Mouse (Mus musculus) forebrain, embryonic 10.5 days (tissue): ENCODE results near the gene Wdr90. TPM values are rescaled to one million over a fixed set of nuclear protein-coding genes. Genes with fewer than 3 reads are reported as not detected.
"Not testable (repeated sequence)": the region's sequence is repeated elsewhere in the genome, so short reads cannot be mapped to it uniquely, and the experiment has no call there.

Experiments
- DNase-seq: peaks from one replicate; pipeline ENCODE4 v3.0.0-alpha.2; 2017; ENCODE audit warnings: low spot score; ENCODE audit errors: extremely low spot score
- H3K27ac ChIP-seq: fragments of 300-500 bp; sonication (generic); 2 replicates; pipeline ENCODE4 v1.5.1; 2016; ENCODE audit warnings: mild to moderate bottlenecking
- H3K27me3 ChIP-seq: fragments of 300-500 bp; sonication (generic); 2 replicates; pipeline ENCODE4 v1.6.1; 2016; ENCODE audit warnings: mild to moderate bottlenecking; ENCODE audit not compliant: poor library complexity, severe bottlenecking
- H3K36me3 ChIP-seq: fragments of 300-500 bp; sonication (generic); replicated peaks from 2 replicates; pipeline ENCODE4 v1.6.1; 2016; ENCODE audit warnings: mild to moderate bottlenecking, moderate library complexity
- H3K4me1 ChIP-seq: fragments of 300-500 bp; sonication (generic); 2 replicates; pipeline ENCODE4 v1.6.1; 2016
- H3K4me3 ChIP-seq: fragments of 300-500 bp; sonication (generic); 2 replicates; pipeline ENCODE4 v1.5.1; 2016; ENCODE audit warnings: mild to moderate bottlenecking, moderate library complexity
- H3K9me3 ChIP-seq: fragments of 300-500 bp; sonication (generic); 2 replicates; pipeline ENCODE4 v1.6.1; 2016; ENCODE audit warnings: mild to moderate bottlenecking, moderate library complexity
- WGBS: fragments of 180-500 bp; shearing (Covaris S2); methylation state at CpG from one replicate; pipeline ENCODE4 v1.1.7; 2016; 5-methylcytosine and 5-hydroxymethylcytosine counted together
- polyA plus RNA-seq: library from polyadenylated mRNA; unstranded; fragments of >200 nt; fragmentation: Nextera tagmentation; extraction: Ambion mirVana; gene quantifications from 2 replicates; pipeline ENCODE4 v1.2.1, GENCODE M21; 2016

The Wdr90 gene
- polyA plus RNA-seq, 1 experiment from 2014 or later: 63.3 TPM

DNA sequence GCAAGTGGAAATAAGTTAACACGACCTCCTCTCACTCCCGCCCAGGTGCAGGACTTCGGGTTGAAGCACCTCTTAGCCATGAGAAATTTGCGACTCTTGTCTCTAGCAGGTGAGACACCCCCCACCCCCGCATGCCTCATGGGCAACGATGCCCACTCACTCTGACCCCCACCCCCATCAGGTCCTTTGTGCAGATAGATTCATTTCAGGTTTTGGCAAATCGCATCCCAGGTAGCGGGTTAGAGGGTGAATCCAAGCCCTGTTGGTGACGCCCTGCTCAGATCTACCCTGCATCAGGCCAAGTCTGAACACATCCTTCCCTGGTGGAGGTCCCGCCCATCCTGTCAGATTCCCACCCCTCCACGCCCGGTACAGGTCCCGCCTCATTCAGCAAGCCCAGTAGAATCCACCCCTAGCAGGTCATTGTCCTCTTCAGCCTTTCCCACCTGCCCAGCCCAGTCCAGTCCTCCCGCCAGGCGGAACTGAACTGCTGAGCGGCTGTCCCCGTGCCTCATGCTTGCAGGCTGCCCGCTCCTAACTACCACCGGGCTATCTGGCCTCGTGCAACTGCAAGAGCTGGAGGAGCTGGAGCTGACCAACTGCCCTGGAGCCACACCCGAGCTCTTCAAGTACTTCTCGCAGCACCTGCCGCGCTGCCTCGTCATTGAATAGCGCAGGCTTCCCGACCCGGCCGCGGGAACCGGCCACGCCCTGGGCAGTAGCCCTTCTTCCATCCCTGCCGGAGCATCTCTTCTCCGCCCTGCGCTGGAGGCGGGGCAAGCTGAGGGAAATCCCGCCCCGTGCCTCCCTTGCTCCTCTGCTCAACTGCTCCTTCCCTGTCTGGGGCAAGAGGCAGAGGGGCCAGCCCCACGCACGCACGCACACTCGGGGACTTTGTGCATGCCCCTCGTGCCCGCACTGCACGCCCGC, 42.2 kb downstream of the Wdr90 start:
- Histone ChIP-seq H3K4me1 (peaks cover 25% of the 10 kb centered on the region), H3K9me3 (no peaks in the 10 kb centered on the region), H3K36me3 (peaks cover 6% of the 10 kb centered on the region; the same call in 1 of the 2 replicates), H3K27ac (peak overlapping the region; percentile 61), H3K27me3 (peaks cover 56% of the 10 kb centered on the region), H3K4me3 (peak overlapping the region; percentile 48)
- no peak for DNase-seq
- WGBS: 7% methylated on average over 46 of the region's 46 CpGs

DNA sequence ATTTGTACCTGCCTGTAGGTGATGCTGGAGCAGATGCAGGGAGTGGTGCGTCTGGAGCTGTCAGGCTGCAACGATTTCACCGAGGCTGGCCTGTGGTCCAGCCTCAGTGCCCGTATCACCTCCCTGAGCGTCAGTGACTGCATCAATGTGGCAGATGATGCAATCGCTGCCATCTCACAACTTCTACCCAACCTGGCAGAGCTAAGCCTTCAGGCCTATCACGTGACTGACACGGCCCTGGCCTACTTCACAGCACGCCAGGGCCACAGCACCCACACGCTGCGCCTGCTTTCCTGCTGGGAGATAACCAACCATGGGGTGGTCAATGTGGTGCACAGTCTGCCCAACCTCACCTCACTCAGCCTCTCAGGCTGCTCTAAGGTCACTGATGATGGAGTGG, 43.6 kb downstream of the Wdr90 start:
- Histone ChIP-seq H3K36me3 (peaks cover 6% of the 10 kb centered on the region; the same call in 1 of the 2 replicates), H3K4me1 (peaks cover 24% of the 10 kb centered on the region), H3K27ac (no peak overlapping the region), H3K9me3 (no peaks in the 10 kb centered on the region), H3K4me3 (no peak overlapping the region), H3K27me3 (peaks cover 68% of the 10 kb centered on the region)
- no peak for DNase-seq
- WGBS: 85% methylated on average over 11 of the region's 11 CpGs

DNA sequence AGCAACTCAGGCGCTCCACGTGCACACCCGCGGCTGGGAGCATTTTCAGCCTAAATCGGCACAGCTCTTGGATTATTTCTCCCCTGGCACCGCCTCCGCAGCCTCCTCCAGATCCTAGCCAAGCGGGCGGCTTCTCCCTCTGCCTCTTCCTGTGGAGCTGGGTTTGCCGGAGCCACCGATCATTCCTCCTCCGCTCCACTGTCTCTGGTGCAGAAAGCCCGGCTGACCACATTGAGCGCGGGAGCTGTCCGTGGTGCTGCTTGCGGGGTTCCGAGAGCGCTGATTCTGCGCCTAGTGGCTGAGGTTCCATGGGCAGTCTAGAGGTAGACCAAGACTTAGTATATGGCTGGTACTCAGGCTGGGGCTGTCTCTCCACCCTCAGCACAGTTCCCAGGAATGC, 47.8 kb downstream of the Wdr90 start:
- peaks cover 39% of the 10 kb centered on the region for H3K4me1 ChIP-seq
- peak overlapping the region; percentile 27 for H3K4me3 ChIP-seq
- H3K36me3 ChIP-seq: peaks cover 6% of the 10 kb centered on the region; the same call in 1 of the 2 replicates
- 3% methylated on average over 20 of the region's 20 CpGs for whole genome bisulfite sequencing
- H3K27me3 ChIP-seq: peaks cover 85% of the 10 kb centered on the region
- DNase-seq: peak; percentile 85
- H3K9me3 ChIP-seq: no peaks in the 10 kb centered on the region
- H3K27ac ChIP-seq: no peak overlapping the region

DNA sequence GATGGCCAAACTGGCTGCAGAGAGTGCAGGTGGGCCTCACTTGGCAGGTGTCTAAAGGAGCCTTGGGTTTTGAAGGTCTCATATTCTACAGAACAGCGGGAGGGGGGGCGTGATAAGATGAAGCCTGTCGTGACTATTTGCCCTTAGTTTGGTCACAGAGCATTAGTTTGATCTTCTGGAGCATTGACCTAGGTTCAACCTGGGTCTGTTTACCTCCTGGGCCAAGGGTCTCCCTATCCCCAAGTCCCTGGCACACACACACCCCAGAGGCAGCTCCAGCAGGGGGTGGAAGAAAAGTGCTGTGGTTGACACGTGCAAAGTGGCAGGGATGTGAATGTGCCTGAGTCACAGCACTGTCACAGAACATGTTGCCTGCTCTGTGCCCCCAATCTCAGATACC, 50.4 kb downstream of the Wdr90 start:
- H3K27me3 ChIP-seq: peaks cover 75% of the 10 kb centered on the region

DNA sequence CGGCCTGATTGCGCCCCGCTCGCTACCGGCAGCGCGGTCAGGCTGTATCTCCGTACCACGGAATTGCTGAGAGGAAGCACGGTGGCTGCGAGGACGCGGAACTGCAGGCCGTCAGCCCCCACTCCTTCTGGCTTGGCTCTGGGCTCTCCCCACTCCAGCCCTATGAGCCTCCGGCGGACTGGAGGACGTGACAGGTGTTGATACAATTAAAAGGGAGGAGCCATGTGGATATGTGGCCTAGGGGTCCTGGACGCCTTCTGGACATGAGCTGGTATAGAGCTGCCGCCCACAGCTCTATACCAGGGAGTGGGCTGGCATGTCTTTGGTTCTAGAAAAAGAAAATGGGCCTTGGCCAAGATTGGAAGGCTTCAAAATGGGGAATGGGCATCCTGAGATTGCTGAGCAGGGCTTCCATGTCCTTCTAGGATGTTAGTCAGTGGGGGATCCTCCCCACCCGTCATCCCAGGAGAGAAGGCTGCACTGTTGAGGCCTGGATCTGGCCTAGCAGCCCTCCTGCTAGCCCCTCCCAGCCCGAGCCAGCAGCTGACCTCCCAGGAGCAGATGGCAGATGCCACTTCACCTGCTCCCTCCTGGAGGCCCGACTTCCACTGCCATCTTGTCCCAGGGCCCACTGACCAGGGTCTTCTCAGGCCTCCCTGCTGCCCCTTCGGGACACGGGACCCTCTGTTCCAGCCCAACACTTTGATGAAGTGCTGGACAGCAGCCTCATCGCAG, 51.5 kb downstream of the Wdr90 start:
- H3K9me3 ChIP-seq: no peaks in the 10 kb centered on the region
- H3K36me3 ChIP-seq: no peaks in the 10 kb centered on the region
- H3K27me3 ChIP-seq: peaks cover 73% of the 10 kb centered on the region
- WGBS: 10% methylated on average over 25 of the region's 25 CpGs
- H3K4me1 ChIP-seq: peaks cover 46% of the 10 kb centered on the region
- no peak for DNase-seq
- H3K27ac ChIP-seq: peak overlapping the region; percentile 94
- H3K4me3 ChIP-seq: peak overlapping the region; percentile 88

More for the DNA sequence above, 50.4 kb downstream of the Wdr90 start:
- Histone ChIP-seq H3K27ac (no peak overlapping the region), H3K4me1 (peaks cover 46% of the 10 kb centered on the region), H3K36me3 (no peaks in the 10 kb centered on the region), H3K9me3 (no peaks in the 10 kb centered on the region), H3K4me3 (peak overlapping the region; percentile 88; the same call in 1 of the 2 replicates)
- WGBS: 83% methylated on average over 4 of the region's 4 CpGs
- DNase-seq: no peak

DNA sequence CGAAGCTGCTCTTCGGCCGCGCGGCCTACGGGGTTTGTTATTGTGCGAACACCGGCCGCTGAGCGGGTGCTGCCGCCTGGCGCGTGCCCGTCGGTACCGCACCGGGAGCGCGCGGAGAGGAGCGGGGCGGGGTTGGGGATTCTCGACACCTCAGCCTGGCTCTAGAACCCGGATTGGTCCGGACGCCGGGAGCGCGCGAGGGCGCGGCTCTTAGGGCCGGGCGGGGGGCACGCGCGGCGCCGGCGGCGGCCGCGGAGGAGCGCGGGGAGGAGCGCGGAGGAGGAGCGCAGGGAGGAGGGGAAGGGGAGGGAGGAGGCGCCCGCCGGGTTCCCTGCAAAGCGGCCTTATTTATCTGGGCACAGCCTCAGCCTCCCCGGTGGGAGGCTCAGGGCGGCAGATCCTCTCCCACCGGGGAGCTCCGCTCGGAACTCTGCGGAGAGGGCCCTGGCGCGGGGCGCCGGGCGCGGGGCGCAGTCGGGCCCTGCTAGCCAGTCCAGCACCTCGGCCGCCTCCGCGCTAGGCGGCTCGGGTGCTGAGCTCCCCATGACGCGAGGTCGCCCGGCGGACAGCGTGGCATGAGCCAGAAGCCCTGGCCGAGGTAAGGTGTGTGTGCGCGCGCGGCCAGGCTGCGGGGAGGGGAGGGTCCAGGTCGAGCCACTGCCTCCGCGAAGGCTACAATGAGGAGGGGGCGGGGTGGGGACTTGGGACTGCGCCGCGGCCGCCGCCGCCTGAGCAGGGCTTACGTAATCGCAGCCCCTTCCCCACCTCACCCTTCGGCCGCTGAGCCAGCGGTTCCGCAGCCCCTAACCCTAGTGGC, 52.3 kb downstream of the Wdr90 start, which contains the start of gene Fbxl16:
TSS of gene Fbxl16 (plus strand) at position 297 of the 817 bp plus-strand sequence.
- H3K27me3 ChIP-seq: peaks cover 69% of the 10 kb centered on the region
- H3K36me3 ChIP-seq: no peaks in the 10 kb centered on the region

DNA sequence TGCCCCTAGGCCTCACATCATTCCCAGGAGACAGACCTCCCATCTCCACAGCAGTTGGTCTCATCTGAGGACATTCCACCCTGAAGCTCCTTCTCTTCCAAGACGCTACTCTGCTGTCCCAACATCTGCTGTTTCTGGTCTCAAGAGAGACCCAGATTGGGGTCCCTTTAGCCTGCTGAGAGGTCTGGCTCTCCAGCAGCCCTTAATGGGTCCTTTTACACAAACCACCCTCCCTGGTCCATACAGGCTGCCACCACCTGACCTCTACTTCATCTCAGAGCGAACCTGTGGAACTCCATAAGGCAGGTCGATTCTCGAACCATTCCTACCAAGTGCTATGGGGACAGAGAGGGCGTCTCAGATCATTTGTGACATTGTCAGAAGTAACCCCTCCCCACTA, 53.3 kb downstream of the Wdr90 start:
- no peak for DNase-seq
- Histone ChIP-seq H3K27me3 (peaks cover 67% of the 10 kb centered on the region), H3K4me3 (peak overlapping the region; percentile 88)

More for the DNA sequence above, 52.3 kb downstream of the Wdr90 start, which contains the start of gene Fbxl16:
- peak; percentile 85 for DNase-seq
- Histone ChIP-seq H3K4me1 (peaks cover 47% of the 10 kb centered on the region), H3K4me3 (peak within 1 kb of the TSS; percentile 88), H3K9me3 (no peaks in the 10 kb centered on the region), H3K27ac (peak within 1 kb of the TSS; percentile 94)
- under 1% methylated on average over 96 of the region's 100 CpGs for WGBS

DNA sequence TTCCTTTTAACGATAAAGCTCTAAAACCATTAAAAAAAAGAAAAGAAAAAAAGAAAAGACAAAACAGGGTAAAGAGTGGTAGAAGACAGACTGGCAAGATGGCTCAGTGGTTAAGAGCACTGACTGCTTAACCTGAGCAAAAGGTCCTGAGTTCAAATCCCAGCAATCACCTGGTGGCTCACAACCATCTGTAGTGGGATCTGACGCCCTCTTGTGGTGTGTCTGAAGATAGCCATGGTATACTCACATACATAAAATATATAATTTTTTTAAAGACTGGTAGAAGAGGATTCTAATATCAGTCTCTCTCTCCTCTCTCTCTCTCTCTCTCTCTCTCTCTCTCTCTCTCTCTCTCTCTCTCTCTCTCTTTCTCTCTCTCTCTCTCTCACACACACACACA, 53.8 kb downstream of the Wdr90 start:
- not testable (repeated sequence) for DNase-seq, H3K9me3 ChIP-seq, H3K36me3 ChIP-seq, H3K4me3 ChIP-seq, H3K27ac ChIP-seq
- WGBS: 40% methylated on average over 2 of the region's 2 CpGs
- Histone ChIP-seq H3K27me3 (peaks cover 62% of the 10 kb centered on the region), H3K4me1 (peaks cover 54% of the 10 kb centered on the region)

More for the DNA sequence above, 53.3 kb downstream of the Wdr90 start:
- Histone ChIP-seq H3K27ac (peak overlapping the region; percentile 94), H3K9me3 (no peaks in the 10 kb centered on the region), H3K4me1 (peaks cover 50% of the 10 kb centered on the region), H3K36me3 (no peaks in the 10 kb centered on the region)
- WGBS: 39% methylated on average over 5 of the region's 5 CpGs

DNA sequence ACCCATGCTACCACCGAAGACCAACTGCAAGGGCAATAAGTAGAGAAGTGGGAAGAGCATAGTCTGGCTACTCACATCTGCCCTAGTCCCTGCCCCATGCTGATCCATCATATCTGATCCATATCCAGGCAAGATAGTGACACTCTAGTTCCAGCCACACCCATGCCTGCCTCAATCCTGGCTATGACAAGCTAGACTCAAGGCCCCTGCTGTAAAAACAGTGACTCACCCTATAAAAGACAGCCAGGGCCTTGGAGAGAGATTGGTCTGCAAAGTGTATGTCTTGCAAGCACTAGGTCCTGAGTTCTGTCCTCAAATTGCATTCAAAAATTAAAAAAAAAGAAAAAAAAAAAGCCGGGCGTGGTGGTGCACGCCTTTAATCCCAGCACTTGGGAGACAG, 54.8 kb downstream of the Wdr90 start:
- Histone ChIP-seq H3K36me3 (no peaks in the 10 kb centered on the region), H3K9me3 (no peaks in the 10 kb centered on the region), H3K27me3 (peaks cover 62% of the 10 kb centered on the region), H3K4me3 (no peak overlapping the region), H3K27ac (no peak overlapping the region), H3K4me1 (peaks cover 60% of the 10 kb centered on the region)
- 89% methylated on average over 4 of the region's 4 CpGs for WGBS
- no peak for DNase-seq

DNA sequence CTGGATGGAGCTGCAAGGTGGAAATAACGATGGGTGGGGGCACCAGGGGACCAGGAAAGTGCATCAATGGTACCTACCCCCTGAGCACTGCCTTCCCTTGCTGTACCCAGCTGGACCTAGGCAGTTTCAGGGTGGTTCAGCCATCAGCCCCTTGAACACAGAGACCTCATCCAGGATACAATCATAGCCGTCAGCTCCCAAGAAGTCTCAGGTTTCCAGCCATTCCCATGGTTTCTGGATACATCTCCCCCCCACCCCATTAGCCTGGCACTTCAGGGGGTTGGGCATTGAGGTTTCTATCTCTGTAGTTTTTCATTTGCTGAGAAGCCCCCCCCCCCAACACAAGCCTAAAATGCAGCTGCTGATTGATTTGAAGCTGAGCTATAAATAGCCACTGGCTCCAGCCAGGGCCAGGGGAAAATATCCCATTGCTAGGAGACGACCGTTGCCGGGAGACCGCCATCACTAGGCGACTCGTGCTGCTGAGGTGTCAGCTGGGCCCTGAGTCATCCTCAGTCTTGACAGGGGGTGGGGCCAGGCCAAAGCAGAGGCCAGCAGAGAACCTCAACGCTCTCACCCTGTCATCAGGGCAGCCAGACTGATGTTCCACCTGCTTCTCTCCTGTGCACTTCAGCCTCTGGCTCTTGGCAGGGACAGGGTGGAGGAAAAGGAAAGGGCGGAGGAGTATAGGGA, 58.3 kb downstream of the Wdr90 start:
- 8% methylated on average over 10 of the region's 10 CpGs for WGBS
- no peaks in the 10 kb centered on the region for H3K36me3 ChIP-seq
- H3K4me1 ChIP-seq: peaks cover 32% of the 10 kb centered on the region
- peak; percentile 82 for DNase-seq
- no peaks in the 10 kb centered on the region for H3K9me3 ChIP-seq
- H3K27ac ChIP-seq: peak overlapping the region; percentile 80
- H3K4me3 ChIP-seq: peak overlapping the region; percentile 31
- peaks cover 30% of the 10 kb centered on the region for H3K27me3 ChIP-seq

DNA sequence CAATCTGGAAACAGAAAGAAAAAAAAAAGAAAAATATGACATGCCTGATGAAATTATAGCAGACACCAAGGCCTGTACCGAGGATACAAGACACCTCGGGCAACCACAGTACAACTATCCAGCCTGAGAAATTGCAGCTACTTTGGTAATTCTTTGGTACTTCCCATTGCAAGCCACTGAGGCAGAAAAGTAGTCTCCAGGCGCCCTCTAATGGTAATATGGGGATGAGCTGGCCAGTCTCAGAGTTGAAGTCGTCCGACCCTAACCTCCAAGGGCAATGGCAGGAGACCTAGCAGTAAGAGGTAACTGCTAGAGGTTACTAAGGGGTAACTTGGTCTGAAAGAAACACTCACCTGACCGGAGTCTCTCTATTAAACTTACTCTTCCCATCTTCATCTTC, 60.3 kb downstream of the Wdr90 start:
- 10% methylated on average over 6 of the region's 6 CpGs for WGBS
- Histone ChIP-seq H3K36me3 (no peaks in the 10 kb centered on the region), H3K4me3 (no peak overlapping the region), H3K27ac (no peak overlapping the region), H3K9me3 (no peaks in the 10 kb centered on the region), H3K4me1 (peaks cover 46% of the 10 kb centered on the region), H3K27me3 (peaks cover 23% of the 10 kb centered on the region)
- DNase-seq: peak; percentile 71
